Comparison of ENCODE assay signal across 20 mouse cellular contexts in the genomic region with DNA sequence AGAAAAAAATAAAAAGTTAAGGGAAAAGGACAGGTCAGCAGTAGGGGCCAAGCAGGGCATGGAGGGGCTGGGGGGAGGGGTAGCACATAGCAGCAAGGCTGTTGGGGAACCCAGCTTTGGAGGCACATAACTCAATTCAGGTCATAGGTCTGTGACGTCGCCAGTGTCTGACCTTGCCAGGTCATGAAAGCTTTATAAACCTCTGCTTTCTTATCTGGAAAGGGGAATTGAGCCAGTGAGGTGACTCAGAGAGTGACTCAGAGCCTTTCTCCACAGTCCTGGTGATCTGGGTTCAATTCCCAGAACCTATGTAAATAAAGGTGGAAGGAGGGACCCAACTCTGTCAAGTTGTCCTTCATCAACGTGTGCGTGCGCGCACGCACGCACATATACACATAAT.
DNase-seq lines count a peak whose midpoint lies in the region; ATAC-seq and TF ChIP-seq lines count a peak whose summit lies in the region.
"Had no signal": no experiment of that assay in that cellular context is flagged by ENCODE, and none has a peak within 500 bp of the region (broad histone marks: within the 10 kb centered on the region; RNA-seq: fewer than 3 reads in every experiment).

No protein-coding gene starts in this region.

- no peak overlapping the region for H3K4me2 ChIP-seq in hindbrain, embryonic 11.5 days (replicated peaks; ENCODE audit: low read depth, low read length)
- H3K4me2 ChIP-seq in hindbrain, postnatal 0 days (ENCODE audit: low read depth, low read length), result no peak overlapping the region
- H3K4me2 ChIP-seq in neural tube, embryonic 11.5 days (ENCODE audit: low read depth), result no peak overlapping the region
- H3K4me2 ChIP-seq: forebrain, embryonic 15.5 days; heart, embryonic 11.5 days; kidney, embryonic 15.5 days had no signal

- DNase-seq in adrenal gland, postnatal 25 days, result peak; percentile 3
- DNase-seq in adrenal gland, adult 8-10 months, result no peak
- no peak for DNase-seq in hindbrain, embryonic 11.5 days (ENCODE audit: low spot score)
- no peak for DNase-seq in hindbrain, postnatal 0 days (ENCODE audit: low spot score)
- no peak for DNase-seq in neural tube, embryonic 11.5 days (ENCODE audit: low spot score)
- no peak for DNase-seq in neural tube, embryonic 10.5 days (ENCODE audit: extremely low spot score, low spot score)
- DNase-seq in urinary bladder, postnatal 14 days (ENCODE audit: low spot score), result no peak
- DNase-seq: cerebellum, adult 18-20 months; cerebellum, postnatal 14 days; gastrocnemius, postnatal 14 days; heart, adult 11 months; kidney, adult 11 months; kidney, postnatal 36 days; lung, postnatal 4 days; thymus, adult 18-20 months; thymus, postnatal 36 days had no signal

- 91% methylated on average over 8 of the region's 8 CpGs for WGBS in hindbrain, embryonic 11.5 days
- WGBS in hindbrain, postnatal 0 days, result 91% methylated on average over 8 of the region's 8 CpGs
- 83% methylated on average over 8 of the region's 8 CpGs for WGBS in neural tube, embryonic 11.5 days

- H3K4me3 ChIP-seq in hindbrain, embryonic 11.5 days (ENCODE audit: low read depth, low read length), result no peak overlapping the region
- no peak overlapping the region for H3K4me3 ChIP-seq in hindbrain, postnatal 0 days (ENCODE audit: low read length)
- H3K4me3 ChIP-seq in neural tube, embryonic 11.5 days (ENCODE audit: low read depth, low read length), result no peak overlapping the region
- H3K4me3 ChIP-seq: forebrain, embryonic 15.5 days; kidney, embryonic 15.5 days; myocyte had no signal

- TF ChIP-seq CTCF in hindbrain, postnatal 0 days (IDR thresholded peaks at IDR 0.05; ENCODE audit: low read depth), result no peak

- ATAC-seq in hindbrain, embryonic 11.5 days (ENCODE audit: low FRiP score), result no peak
- ATAC-seq in hindbrain, postnatal 0 days, result no peak
- no peak for ATAC-seq in neural tube, embryonic 11.5 days (ENCODE audit: insufficient read depth, low FRiP score, low TSS enrichment)
- ATAC-seq: forebrain, embryonic 15.5 days had no signal

- no peaks in the 10 kb centered on the region for H3K36me3 ChIP-seq in hindbrain, embryonic 11.5 days (ENCODE audit: control insufficient read depth, insufficient read depth, low read length)
- H3K36me3 ChIP-seq in hindbrain, postnatal 0 days (ENCODE audit: insufficient read depth, low read length), result no peaks in the 10 kb centered on the region
- no peaks in the 10 kb centered on the region for H3K36me3 ChIP-seq in neural tube, embryonic 11.5 days (ENCODE audit: control insufficient read depth, insufficient read depth, low read length)
- H3K36me3 ChIP-seq: forebrain, embryonic 15.5 days; kidney, embryonic 15.5 days had no signal

- H3K4me1 ChIP-seq in hindbrain, embryonic 11.5 days (replicated peaks; ENCODE audit: control insufficient read depth, insufficient read depth, low read length), result no peaks in the 10 kb centered on the region
- H3K4me1 ChIP-seq in hindbrain, postnatal 0 days (ENCODE audit: insufficient read depth, low read length), result no peaks in the 10 kb centered on the region
- H3K4me1 ChIP-seq in neural tube, embryonic 11.5 days (ENCODE audit: control insufficient read depth, insufficient read depth, low read length), result peaks cover 8% of the 10 kb centered on the region; the same call in 1 of the 2 replicates
- H3K4me1 ChIP-seq: kidney, embryonic 15.5 days had no signal

- H3K27me3 ChIP-seq in hindbrain, embryonic 11.5 days (ENCODE audit: control insufficient read depth, insufficient read depth, low read length), result no peaks in the 10 kb centered on the region
- no peaks in the 10 kb centered on the region for H3K27me3 ChIP-seq in hindbrain, postnatal 0 days (ENCODE audit: insufficient read depth, low read length)
- H3K27me3 ChIP-seq in neural tube, embryonic 11.5 days (ENCODE audit: control insufficient read depth, insufficient read depth, low read length), result no peaks in the 10 kb centered on the region
- H3K27me3 ChIP-seq: forebrain, embryonic 15.5 days; kidney, embryonic 15.5 days had no signal

- no peaks in the 10 kb centered on the region for H3K9me3 ChIP-seq in hindbrain, embryonic 11.5 days (ENCODE audit: control insufficient read depth, low read length)
- H3K9me3 ChIP-seq in hindbrain, postnatal 0 days (ENCODE audit: low read length), result no peaks in the 10 kb centered on the region
- no peaks in the 10 kb centered on the region for H3K9me3 ChIP-seq in neural tube, embryonic 11.5 days (ENCODE audit: control insufficient read depth, low read length)
- H3K9me3 ChIP-seq: forebrain, embryonic 15.5 days; kidney, embryonic 15.5 days had no signal

- no peak overlapping the region for H3K9ac ChIP-seq in hindbrain, embryonic 11.5 days (ENCODE audit: low read depth, low read length)
- no peak overlapping the region for H3K9ac ChIP-seq in hindbrain, postnatal 0 days (replicated peaks; ENCODE audit: low read length)
- no peak overlapping the region for H3K9ac ChIP-seq in neural tube, embryonic 11.5 days (ENCODE audit: low read length)
- H3K9ac ChIP-seq: forebrain, embryonic 15.5 days; kidney, embryonic 15.5 days had no signal

- peak overlapping the region; percentile 53; the same call in 1 of the 2 replicates for H3K27ac ChIP-seq in hindbrain, embryonic 11.5 days (ENCODE audit: low read depth, low read length)
- no peak overlapping the region for H3K27ac ChIP-seq in hindbrain, postnatal 0 days
- peak overlapping the region; percentile 6; the same call in 1 of the 2 replicates for H3K27ac ChIP-seq in neural tube, embryonic 11.5 days (ENCODE audit: low read depth, low read length)
- H3K27ac ChIP-seq: forebrain, embryonic 15.5 days; kidney, embryonic 15.5 days had no signal
